Mouse (Mus musculus) layer of hippocampus, adult 8-10 months (tissue): ENCODE data around the gene F3. TPM values are rescaled to one million over a fixed set of nuclear protein-coding genes. Genes with fewer than 3 reads are reported as not detected.

Experiments
- DNase-seq, 2 experiments: peaks; one replicate each; pipeline ENCODE4 v3.0.0; 2022; ENCODE audit warnings: low spot score in 2 of 2
- total RNA-seq, 4 experiments: library from RNA; stranded (reverse); gene quantifications; 2 replicates each; pipeline ENCODE4 v1.2.4; 2022

Gene F3
- 10 to 100 TPM; 57.8 to 68.3 (median 62.2) TPM for total RNA-seq

- DNase-seq, result peak; percentile 52 to 66
Observed at GRCm38 (mm10) chr3:121722971-121723844, at the start of gene F3. Gene F3, plus strand, starts transcription at chr3:121723537.

- no peak for DNase-seq
Observed at GRCm38 (mm10) chr3:121678935-121679334, 44.4 kb upstream of the F3 start.

GRCm38 (mm10) chr3:121679443-121679842, 43.9 kb upstream of the F3 start:
- no peak for DNase-seq

- DNase-seq, result no peak
Observed at GRCm38 (mm10) chr3:121680187-121680586, 43.1 kb upstream of the F3 start.

- DNase-seq, result no peak
Observed at GRCm38 (mm10) chr3:121682439-121683411, 40.6 kb upstream of the F3 start.

- DNase-seq, result no peak
Observed at GRCm38 (mm10) chr3:121684552-121684951, 38.8 kb upstream of the F3 start.

- no peak for DNase-seq
Observed at GRCm38 (mm10) chr3:121684963-121685362, 38.4 kb upstream of the F3 start.

GRCm38 (mm10) chr3:121685985-121686384, 37.4 kb upstream of the F3 start:
- no peak for DNase-seq

GRCm38 (mm10) chr3:121686408-121686911, 36.9 kb upstream of the F3 start:
- peak; percentile 29 to 33 for DNase-seq

GRCm38 (mm10) chr3:121687741-121688140, 35.6 kb upstream of the F3 start:
- DNase-seq, result no peak

- no peak for DNase-seq
Observed at GRCm38 (mm10) chr3:121689029-121689428, 34.3 kb upstream of the F3 start.

GRCm38 (mm10) chr3:121689697-121690096, 33.6 kb upstream of the F3 start:
- DNase-seq, result no peak

GRCm38 (mm10) chr3:121693001-121693730, 30.2 kb upstream of the F3 start:
- no peak for DNase-seq

- DNase-seq, result no peak
Observed at GRCm38 (mm10) chr3:121693746-121694145, 29.6 kb upstream of the F3 start.

GRCm38 (mm10) chr3:121697169-121697568, 26.2 kb upstream of the F3 start:
- DNase-seq, result no peak

- DNase-seq, result no peak
Observed at GRCm38 (mm10) chr3:121699401-121699800, 23.9 kb upstream of the F3 start.

GRCm38 (mm10) chr3:121699849-121700248, 23.5 kb upstream of the F3 start:
- DNase-seq, result no peak

GRCm38 (mm10) chr3:121700364-121700952, 22.9 kb upstream of the F3 start:
- DNase-seq, result peak; percentile 56 to 59

- no peak for DNase-seq
Observed at GRCm38 (mm10) chr3:121703155-121703879, 20.0 kb upstream of the F3 start.

- DNase-seq, result no peak
Observed at GRCm38 (mm10) chr3:121703880-121704243, 19.5 kb upstream of the F3 start.
